ENCODE assay signal across 8 mouse cellular contexts in the genomic region with DNA sequence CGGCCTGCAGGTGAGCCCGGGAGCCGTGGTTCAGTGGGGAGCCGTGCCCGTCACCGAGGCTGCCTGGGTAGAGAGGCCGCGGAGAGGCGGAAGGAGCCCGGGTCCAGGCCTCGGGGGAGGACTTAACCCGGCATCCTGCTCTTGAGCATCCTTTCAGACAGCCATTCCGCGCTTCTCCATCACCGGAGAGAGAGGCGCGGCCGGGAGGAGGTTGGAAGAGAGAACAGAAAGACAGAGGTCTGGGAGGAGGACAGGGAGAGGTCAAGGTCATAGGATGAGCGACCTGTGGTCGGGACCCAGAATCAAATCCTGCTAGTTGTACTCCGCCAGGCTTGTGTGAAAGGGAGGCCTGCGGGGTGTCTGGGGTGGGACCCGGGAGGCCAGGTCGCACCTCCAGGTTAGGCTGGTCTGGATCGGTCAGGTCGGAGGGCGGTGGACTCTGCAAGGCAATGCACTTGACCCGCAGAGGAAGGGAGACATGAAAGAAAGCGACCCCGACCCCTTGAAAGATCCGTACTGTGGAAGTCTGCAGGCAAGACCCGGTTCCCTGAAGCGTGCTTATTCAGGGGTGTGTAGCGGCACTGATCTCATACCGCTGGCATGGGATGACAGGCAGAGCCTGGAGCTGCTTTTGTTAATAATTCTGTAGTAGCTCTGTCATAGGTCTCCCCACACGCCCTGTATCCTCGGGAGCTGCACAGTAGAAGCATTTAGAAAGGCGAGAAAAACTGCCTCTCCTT. TPM values are rescaled to one million over a fixed set of nuclear protein-coding genes. Genes with fewer than 3 reads are reported as not detected.
DNase-seq lines count a peak whose midpoint lies in the region; ATAC-seq and TF ChIP-seq lines count a peak whose summit lies in the region.

No protein-coding gene starts in this region.

- peaks cover 11% of the 10 kb centered on the region; the same call in 1 of the 2 replicates for H3K4me1 ChIP-seq in lung, postnatal 0 days (ENCODE audit: insufficient read depth, low read depth, low read length)
- peaks cover 50% of the 10 kb centered on the region for H3K4me1 ChIP-seq in embryonic facial prominence, embryonic 13.5 days
- peaks cover 26% of the 10 kb centered on the region for H3K4me1 ChIP-seq in intestine, embryonic 15.5 days (replicated peaks)
- peaks cover 48% of the 10 kb centered on the region for H3K4me1 ChIP-seq in midbrain, embryonic 15.5 days

- H3K27ac ChIP-seq in lung, postnatal 0 days (ENCODE audit: low read length) = peak overlapping the region; percentile 82
- peak overlapping the region; percentile 73 for H3K27ac ChIP-seq in embryonic facial prominence, embryonic 13.5 days
- H3K27ac ChIP-seq in intestine, embryonic 15.5 days = peak overlapping the region; percentile 77
- H3K27ac ChIP-seq in midbrain, embryonic 15.5 days = peak overlapping the region; percentile 91

- no peak for TF ChIP-seq CTCF in lung, postnatal 0 days (IDR thresholded peaks at IDR 0.05)

- H3K27me3 ChIP-seq in lung, postnatal 0 days (replicated peaks; ENCODE audit: insufficient read depth, low read length) = no peaks in the 10 kb centered on the region
- H3K27me3 ChIP-seq in embryonic facial prominence, embryonic 13.5 days = peaks cover 6% of the 10 kb centered on the region
- H3K27me3 ChIP-seq in intestine, embryonic 15.5 days (replicated peaks) = no peaks in the 10 kb centered on the region
- no peaks in the 10 kb centered on the region for H3K27me3 ChIP-seq in midbrain, embryonic 15.5 days (replicated peaks)

- intact Hi-C loops in left cerebral cortex, postnatal 4 days (cut with DNase I) = loop anchor here (5.0 kb wide), 1 partner anchor 71 kb away; no protein-coding TSS in a partner anchor

- H3K9ac ChIP-seq in lung, postnatal 0 days (replicated peaks; ENCODE audit: low read depth) = peak overlapping the region; percentile 93
- H3K9ac ChIP-seq in embryonic facial prominence, embryonic 13.5 days = peak overlapping the region; percentile 85
- H3K9ac ChIP-seq in intestine, embryonic 15.5 days = peak overlapping the region; percentile 86
- H3K9ac ChIP-seq in midbrain, embryonic 15.5 days = peak overlapping the region; percentile 93

- peak; percentile 14 for ATAC-seq in lung, postnatal 0 days
- peak; percentile 16 for ATAC-seq in embryonic facial prominence, embryonic 13.5 days (ENCODE audit: insufficient number of reproducible peaks, insufficient read depth, low FRiP score, low TSS enrichment, low read depth)
- peak; percentile 42 for ATAC-seq in intestine, embryonic 15.5 days
- ATAC-seq in midbrain, embryonic 15.5 days (replicated peaks) = peak; percentile 11

- H3K36me3 ChIP-seq in lung, postnatal 0 days (ENCODE audit: insufficient read depth, low read length) = no peaks in the 10 kb centered on the region
- H3K36me3 ChIP-seq in embryonic facial prominence, embryonic 13.5 days = peaks cover 9% of the 10 kb centered on the region
- H3K36me3 ChIP-seq in intestine, embryonic 15.5 days = no peaks in the 10 kb centered on the region
- no peaks in the 10 kb centered on the region for H3K36me3 ChIP-seq in midbrain, embryonic 15.5 days (replicated peaks)

- H3K9me3 ChIP-seq in lung, postnatal 0 days (ENCODE audit: low read length) = no peaks in the 10 kb centered on the region
- no peaks in the 10 kb centered on the region for H3K9me3 ChIP-seq in embryonic facial prominence, embryonic 13.5 days
- no peaks in the 10 kb centered on the region for H3K9me3 ChIP-seq in intestine, embryonic 15.5 days
- H3K9me3 ChIP-seq in midbrain, embryonic 15.5 days = no peaks in the 10 kb centered on the region

- WGBS in lung, postnatal 0 days = under 1% methylated on average over 38 of the region's 38 CpGs
- 1% methylated on average over 35 of the region's 38 CpGs for WGBS in embryonic facial prominence, embryonic 13.5 days
- 1% methylated on average over 38 of the region's 38 CpGs for WGBS in intestine, embryonic 15.5 days
- WGBS in midbrain, embryonic 15.5 days = 1% methylated on average over 38 of the region's 38 CpGs

- peak overlapping the region; percentile 91 for H3K4me2 ChIP-seq in lung, postnatal 0 days (replicated peaks; ENCODE audit: low read depth, low read length)
- H3K4me2 ChIP-seq in embryonic facial prominence, embryonic 13.5 days = peak overlapping the region; percentile 96
- H3K4me2 ChIP-seq in intestine, embryonic 15.5 days (replicated peaks) = peak overlapping the region; percentile 89
- peak overlapping the region; percentile 79 for H3K4me2 ChIP-seq in midbrain, embryonic 15.5 days

- DNase-seq in lung, postnatal 0 days (ENCODE audit: low spot score) = peak; percentile 37
- DNase-seq in lung, postnatal 36 days = no peak
- no peak for DNase-seq in left cerebral cortex, postnatal 4 days
- DNase-seq in yolk sac, embryonic 10.5 days (ENCODE audit: low spot score) = no peak
- no peak for DNase-seq in left cerebral cortex, adult 11 months (ENCODE audit: low spot score)

- peak overlapping the region; percentile 88 for H3K4me3 ChIP-seq in lung, postnatal 0 days (ENCODE audit: low read depth, low read length)
- peak overlapping the region; percentile 67 for H3K4me3 ChIP-seq in embryonic facial prominence, embryonic 13.5 days
- H3K4me3 ChIP-seq in intestine, embryonic 15.5 days (replicated peaks) = peak overlapping the region; percentile 79
- H3K4me3 ChIP-seq in midbrain, embryonic 15.5 days = peak overlapping the region; percentile 89

- no peak; the same call in 1 of the 2 replicates for TF ChIP-seq EP300 in lung, postnatal 0 days (IDR thresholded peaks at IDR 0.05)

RNA-seq across cellular contexts. Expression of a gene that starts 0.6 kb away (rescaled TPM):
- 251 and 275 TPM in 2 replicates for polyA plus RNA-seq in lung, postnatal 0 days (2015; fragmentation: Nextera tagmentation; extraction: Ambion mirVana)
- polyA plus RNA-seq in embryonic facial prominence, embryonic 13.5 days (2015; fragmentation: Nextera tagmentation; extraction: Ambion mirVana) = 393 and 412 TPM in 2 replicates
- 539 and 577 TPM in 2 replicates for polyA plus RNA-seq in intestine, embryonic 15.5 days (2015; fragmentation: Nextera tagmentation; extraction: Ambion mirVana)
- 442 and 447 TPM in 2 replicates for polyA plus RNA-seq in midbrain, embryonic 15.5 days (2015; fragmentation: Nextera tagmentation; extraction: Ambion mirVana)
- total RNA-seq in left cerebral cortex, postnatal 4 days (2021) = 100 to 1,000 TPM; 174 to 177 TPM

RNA-seq across cellular contexts. Expression of a gene that starts 25.0 kb away (rescaled TPM):
- 34.2 and 34.4 TPM in 2 replicates for polyA plus RNA-seq in lung, postnatal 0 days (2015; fragmentation: Nextera tagmentation; extraction: Ambion mirVana)
- 38.9 and 40.2 TPM in 2 replicates for polyA plus RNA-seq in embryonic facial prominence, embryonic 13.5 days (2015; fragmentation: Nextera tagmentation; extraction: Ambion mirVana)
- 29.8 and 35.7 TPM in 2 replicates for polyA plus RNA-seq in intestine, embryonic 15.5 days (2015; fragmentation: Nextera tagmentation; extraction: Ambion mirVana)
- polyA plus RNA-seq in midbrain, embryonic 15.5 days (2015; fragmentation: Nextera tagmentation; extraction: Ambion mirVana) = 189 and 193 TPM in 2 replicates
- total RNA-seq in left cerebral cortex, postnatal 4 days (2021) = 100 to 1,000 TPM; 237 to 241 TPM

RNA-seq across cellular contexts. Expression of a gene that starts 48.6 kb away (rescaled TPM):
- polyA plus RNA-seq in lung, postnatal 0 days (2015; fragmentation: Nextera tagmentation; extraction: Ambion mirVana) = 398 and 422 TPM in 2 replicates
- polyA plus RNA-seq in embryonic facial prominence, embryonic 13.5 days (2015; fragmentation: Nextera tagmentation; extraction: Ambion mirVana) = 771 and 792 TPM in 2 replicates
- 329 and 347 TPM in 2 replicates for polyA plus RNA-seq in intestine, embryonic 15.5 days (2015; fragmentation: Nextera tagmentation; extraction: Ambion mirVana)
- polyA plus RNA-seq in midbrain, embryonic 15.5 days (2015; fragmentation: Nextera tagmentation; extraction: Ambion mirVana) = 153 and 181 TPM in 2 replicates
- total RNA-seq in left cerebral cortex, postnatal 4 days (2021) = 10 to 100 TPM; 37.0 to 39.0 TPM

RNA-seq across cellular contexts. Expression of a gene that starts 55.5 kb away (rescaled TPM):
- 0.63 and 0.94 TPM in 2 replicates for polyA plus RNA-seq in lung, postnatal 0 days (2015; fragmentation: Nextera tagmentation; extraction: Ambion mirVana)
- polyA plus RNA-seq in embryonic facial prominence, embryonic 13.5 days (2015; fragmentation: Nextera tagmentation; extraction: Ambion mirVana) = 1.8 and 2.3 TPM in 2 replicates
- polyA plus RNA-seq in intestine, embryonic 15.5 days (2015; fragmentation: Nextera tagmentation; extraction: Ambion mirVana) = 3.1 and 3.8 TPM in 2 replicates
- polyA plus RNA-seq in midbrain, embryonic 15.5 days (2015; fragmentation: Nextera tagmentation; extraction: Ambion mirVana) = 1.2 and 1.4 TPM in 2 replicates
- 1 to 10 TPM; 1.2 TPM for total RNA-seq in left cerebral cortex, postnatal 4 days (2021)
